Mouse (Mus musculus) liver, embryonic 13.5 days (tissue): Measurements from ENCODE around the gene Snx1. TPM values are rescaled to one million over a fixed set of nuclear protein-coding genes. Genes with fewer than 3 reads are reported as not detected.

ENCODE experiments used
- ATAC-seq: fragments of 200-750 bp; cut with Nextera tagmentation; 2 replicates; pipeline ENCODE4 v1.8.0; 2017; ENCODE audit warnings: low read depth, mild to moderate bottlenecking, moderate number of reproducible peaks, moderate library complexity
- DNase-seq: peaks from one replicate; pipeline ENCODE4 v3.0.0; 2022
- H3K27ac ChIP-seq: fragments of 300-500 bp; sonication (generic); 2 replicates; pipeline ENCODE4 v1.5.1; 2015; ENCODE audit warnings: moderate library complexity, mild to moderate bottlenecking, inconsistent platforms
- H3K27me3 ChIP-seq: fragments of 300-500 bp; sonication (generic); 2 replicates; pipeline ENCODE4 v1.6.1; 2015; ENCODE audit warnings: mild to moderate bottlenecking, inconsistent platforms
- H3K36me3 ChIP-seq: fragments of 300-500 bp; sonication (generic); 2 replicates; pipeline ENCODE4 v1.6.1; 2015; ENCODE audit warnings: mild to moderate bottlenecking, inconsistent platforms
- H3K4me1 ChIP-seq: fragments of 300-500 bp; sonication (generic); replicated peaks from 2 replicates; pipeline ENCODE4 v1.6.1; 2015; ENCODE audit warnings: inconsistent platforms
- H3K4me2 ChIP-seq: fragments of 300-500 bp; sonication (generic); 2 replicates; pipeline ENCODE4 v1.6.1; 2015; ENCODE audit warnings: inconsistent platforms, mild to moderate bottlenecking, moderate library complexity
- H3K4me3 ChIP-seq: fragments of 300-500 bp; sonication (generic); replicated peaks from 2 replicates; pipeline ENCODE4 v1.5.1; 2015; ENCODE audit warnings: mild to moderate bottlenecking, inconsistent platforms
- H3K9ac ChIP-seq: fragments of 300-500 bp; sonication (generic); 2 replicates; pipeline ENCODE4 v1.6.1; 2015; ENCODE audit warnings: mild to moderate bottlenecking, inconsistent platforms
- H3K9me3 ChIP-seq: fragments of 300-500 bp; sonication (generic); replicated peaks from 2 replicates; pipeline ENCODE4 v1.6.1; 2016; ENCODE audit warnings: inconsistent platforms
- WGBS: fragments of 180-500 bp; shearing (Covaris S2); methylation state at CpG from one replicate; pipeline ENCODE4 v1.1.7; 2015; ENCODE audit not compliant: insufficient replicate concordance; 5-methylcytosine and 5-hydroxymethylcytosine counted together
- polyA plus RNA-seq: library from polyadenylated mRNA; unstranded; fragments of >200 nt; fragmentation: Nextera tagmentation; extraction: Ambion mirVana; gene quantifications from 2 replicates; pipeline ENCODE4 v1.2.1, GENCODE M21; 2015

Gene Snx1
- polyA plus RNA-seq, 1 experiment from 2014 or later: 79.7 TPM

GRCm38 (mm10) chr9:66043241-66043640, 83.1 kb downstream of the Snx1 start:
- no peak overlapping the region for H3K4me3 ChIP-seq
- H3K9ac ChIP-seq: no peak overlapping the region
- no peak for DNase-seq
- H3K27ac ChIP-seq: no peak overlapping the region
- no peaks in the 10 kb centered on the region for H3K4me1 ChIP-seq
- no peak for ATAC-seq
- H3K36me3 ChIP-seq: peaks cover 15% of the 10 kb centered on the region
- no peaks in the 10 kb centered on the region for H3K27me3 ChIP-seq
- 79% methylated on average over 3 of the region's 3 CpGs for WGBS
- H3K4me2 ChIP-seq: no peak overlapping the region
- H3K9me3 ChIP-seq: no peaks in the 10 kb centered on the region

DNA sequence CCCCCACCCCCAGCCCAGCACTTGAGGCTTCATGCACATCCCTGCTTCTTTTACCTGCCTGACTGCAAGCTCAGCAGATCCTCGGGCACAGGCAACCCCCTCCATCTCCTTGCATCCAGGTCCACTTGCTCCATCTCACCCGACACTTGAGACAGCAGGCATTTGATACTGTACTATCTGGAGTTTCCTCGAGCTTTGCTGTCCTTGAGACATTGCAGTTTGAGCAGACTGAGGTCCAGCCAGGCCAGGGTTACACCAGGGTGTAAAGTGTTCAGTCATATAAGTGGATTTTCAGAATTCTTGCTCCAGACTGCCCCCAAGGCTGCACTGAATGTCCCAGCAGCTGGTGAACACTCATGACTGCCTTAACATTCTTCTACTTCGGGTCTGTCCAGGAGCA, 84.1 kb downstream of the Snx1 start:
- no peak for DNase-seq
- Histone ChIP-seq H3K9me3 (no peaks in the 10 kb centered on the region), H3K4me3 (no peak overlapping the region), H3K27ac (no peak overlapping the region), H3K27me3 (no peaks in the 10 kb centered on the region), H3K36me3 (peaks cover 19% of the 10 kb centered on the region), H3K4me1 (no peaks in the 10 kb centered on the region), H3K4me2 (no peak overlapping the region), H3K9ac (no peak overlapping the region)
- no peak for ATAC-seq
- WGBS: 68% methylated on average over 4 of the region's 4 CpGs

DNA sequence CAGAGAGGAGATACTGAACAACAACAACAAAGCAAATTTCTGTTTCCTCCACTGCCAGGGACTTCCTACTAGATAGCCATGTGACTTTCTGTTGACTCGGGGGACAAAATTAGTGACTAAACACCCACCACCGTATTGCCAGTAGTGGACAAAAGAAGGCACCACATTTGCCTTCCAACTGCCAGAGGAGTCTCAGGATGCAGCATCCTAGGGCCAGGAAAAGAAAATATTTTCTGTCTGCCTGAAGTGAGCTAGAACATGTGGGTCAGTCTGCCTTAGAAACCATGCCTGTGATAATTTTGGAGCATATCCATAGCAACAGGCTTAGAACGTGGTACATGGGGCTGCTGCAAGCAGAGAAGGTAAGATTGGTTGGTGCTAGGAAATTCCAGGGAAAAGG, 85.6 kb downstream of the Snx1 start:
- Histone ChIP-seq H3K27ac (no peak overlapping the region), H3K4me3 (no peak overlapping the region), H3K4me2 (no peak overlapping the region), H3K4me1 (no peaks in the 10 kb centered on the region), H3K9ac (no peak overlapping the region), H3K36me3 (peaks cover 19% of the 10 kb centered on the region), H3K9me3 (no peaks in the 10 kb centered on the region), H3K27me3 (no peaks in the 10 kb centered on the region)
- 66% methylated on average over 3 of the region's 3 CpGs for WGBS
- no peak for DNase-seq
- ATAC-seq: no peak

DNA sequence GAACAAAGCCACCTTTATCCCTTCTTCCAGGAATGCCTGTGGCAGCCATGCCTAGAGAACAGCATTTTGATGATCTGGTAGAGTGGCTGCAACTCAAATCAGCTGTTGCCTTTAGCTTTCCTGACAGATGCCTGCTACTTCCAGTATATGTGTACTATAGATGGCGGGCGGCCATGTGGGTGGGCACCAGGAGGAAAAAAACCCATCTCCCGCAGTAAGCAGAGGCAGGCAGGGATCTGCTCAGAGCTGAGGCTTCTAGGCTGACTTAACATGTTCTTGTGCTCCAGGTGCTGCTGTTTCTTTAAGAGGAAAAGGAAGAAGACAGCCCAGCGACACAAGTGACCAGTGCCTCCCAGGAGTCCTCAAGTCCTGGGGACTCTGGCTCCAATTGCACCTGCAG, 87.1 kb downstream of the Snx1 start:
- no peak overlapping the region for H3K9ac ChIP-seq
- H3K27ac ChIP-seq: no peak overlapping the region
- H3K36me3 ChIP-seq: peaks cover 19% of the 10 kb centered on the region
- H3K27me3 ChIP-seq: no peaks in the 10 kb centered on the region
- no peak for DNase-seq
- H3K4me3 ChIP-seq: no peak overlapping the region
- H3K9me3 ChIP-seq: no peaks in the 10 kb centered on the region
- 76% methylated on average over 4 of the region's 4 CpGs for WGBS
- H3K4me1 ChIP-seq: no peaks in the 10 kb centered on the region
- no peak overlapping the region for H3K4me2 ChIP-seq
- no peak for ATAC-seq

- Histone ChIP-seq H3K9ac (no peak overlapping the region), H3K27me3 (no peaks in the 10 kb centered on the region), H3K27ac (no peak overlapping the region), H3K4me2 (no peak overlapping the region), H3K4me3 (no peak overlapping the region), H3K4me1 (no peaks in the 10 kb centered on the region), H3K9me3 (no peaks in the 10 kb centered on the region), H3K36me3 (peaks cover 19% of the 10 kb centered on the region)
- no peak for ATAC-seq
- no peak for DNase-seq
- 75% methylated on average over 4 of the region's 4 CpGs for WGBS
These were observed 87.8 kb downstream of the Snx1 start for GRCm38 (mm10) chr9:66038581-66038980.

Other genes with a start within 250 kb of the Snx1 start
- gene Pclaf, start 236.3 kb downstream of the Snx1 start, polyA plus RNA-seq: 121 and 141 TPM in 2 replicates
- 12.4 and 14.4 TPM in 2 replicates for gene Trip4, start 217.8 kb downstream of the Snx1 start, polyA plus RNA-seq
- gene Csnk1g1, start 217.7 kb downstream of the Snx1 start, polyA plus RNA-seq: 3.6 and 4.2 TPM in 2 replicates
- 380 and 383 TPM in 2 replicates for gene Ppib, start 66.4 kb downstream of the Snx1 start, polyA plus RNA-seq
- 29.2 and 31.4 TPM in 2 replicates for gene Snx22, start 56.9 kb downstream of the Snx1 start, polyA plus RNA-seq
- gene Ciao2a, start within 50 bp of the Snx1 start, polyA plus RNA-seq: 196 and 222 TPM in 2 replicates
- 20.5 and 23.8 TPM in 2 replicates for gene Dapk2, start 31.6 kb upstream of the Snx1 start, polyA plus RNA-seq
- gene Herc1, start 223.9 kb upstream of the Snx1 start, polyA plus RNA-seq: 26.7 and 28.5 TPM in 2 replicates